Mouse (Mus musculus) cortical plate, adult 2 months (tissue): ENCODE data around the gene Zfp365.
A peak's percentile ranks its signal among the peaks of the same experiment; 100 is the strongest.

Experiments
- CTCF ChIP-seq: fragments of 200-500 bp; IDR thresholded peaks from 2 replicates; pipeline ENCODE4 v1.5.1; 2011; ENCODE audit warnings: mild to moderate bottlenecking, control low read depth, low read length; ENCODE audit not compliant: insufficient read depth; ENCODE audit errors: extremely low read depth
- POLR2A ChIP-seq: fragments of 200-500 bp; IDR thresholded peaks from 2 replicates; pipeline ENCODE4 v1.6.1; 2011; ENCODE audit warnings: mild to moderate bottlenecking, low read length, control low read depth; ENCODE audit not compliant: insufficient read depth; ENCODE audit errors: extremely low read depth

DNA sequence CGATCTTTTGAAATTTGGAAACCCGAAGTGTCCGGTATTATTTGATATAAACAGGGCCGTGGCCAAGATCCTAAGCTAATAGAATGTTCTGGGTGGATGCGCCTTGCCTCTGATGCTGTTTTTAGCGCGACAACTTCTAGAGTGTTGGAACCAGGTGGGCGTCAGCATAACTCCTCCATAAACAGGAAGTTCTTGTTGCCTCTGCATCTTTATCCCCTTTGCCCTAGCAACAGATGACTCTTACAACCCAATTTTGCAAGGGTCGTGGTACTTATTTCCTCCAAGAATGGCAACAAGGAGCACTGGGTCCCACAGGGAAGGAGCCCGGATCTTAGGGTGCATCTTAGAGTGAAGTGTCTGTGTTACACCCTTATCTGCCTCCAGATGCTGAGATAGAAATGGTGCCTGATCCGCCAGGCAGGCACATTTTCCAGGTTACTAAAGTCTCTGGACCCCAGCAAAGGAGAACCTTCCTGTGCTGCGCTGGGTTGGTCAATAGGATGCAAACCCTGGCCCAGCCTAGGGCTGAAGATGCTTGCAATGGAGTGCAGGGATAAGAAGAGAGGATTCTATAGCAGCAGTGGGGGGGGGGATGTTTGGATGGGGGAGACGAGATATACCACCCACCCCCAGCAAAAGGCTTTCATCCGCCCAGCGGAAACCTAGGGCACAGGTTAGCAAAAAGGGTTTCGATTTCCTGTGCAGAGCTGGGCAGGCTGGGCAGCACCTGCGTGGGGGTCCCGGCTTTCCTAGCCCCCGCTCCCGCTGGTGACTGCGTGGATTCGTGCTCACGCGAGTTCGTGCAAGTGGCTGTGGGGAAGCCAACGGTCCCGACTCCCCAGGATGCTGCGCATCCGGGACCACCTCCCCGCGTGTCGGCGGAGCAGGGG, 770 bp downstream of the Zfp365 start:
- TF ChIP-seq POLR2A = peak; percentile 5; the same call in 1 of the 2 replicates
- no peak for TF ChIP-seq CTCF
